Mouse (Mus musculus) midbrain, embryonic 11.5 days (tissue): Measurements from ENCODE around the gene Gm20441. TPM values are rescaled to one million over a fixed set of nuclear protein-coding genes. Genes with fewer than 3 reads are reported as not detected.

Source experiments
- ATAC-seq: fragments of 200-750 bp; cut with Nextera tagmentation; 2 replicates; pipeline ENCODE4 v1.8.0; 2017; ENCODE audit warnings: moderate TSS enrichment, moderate library complexity; ENCODE audit not compliant: low FRiP score
- DNase-seq: peaks from one replicate; pipeline ENCODE4 v3.0.0; 2015; ENCODE audit warnings: low spot score; ENCODE audit errors: missing footprints
- H3K27ac ChIP-seq: fragments of 300-500 bp; sonication (generic); 2 replicates; pipeline ENCODE4 v1.5.1; 2014; ENCODE audit warnings: low read depth, low read length
- H3K27me3 ChIP-seq: fragments of 300-500 bp; sonication (generic); 2 replicates; pipeline ENCODE4 v1.6.1; 2014; ENCODE audit warnings: mild to moderate bottlenecking, low read length, moderate library complexity, mixed read lengths; ENCODE audit not compliant: control insufficient read depth, insufficient read depth
- H3K36me3 ChIP-seq: fragments of 300-500 bp; sonication (generic); 2 replicates; pipeline ENCODE4 v1.6.1; 2014; ENCODE audit warnings: mild to moderate bottlenecking, low read length, moderate library complexity, mixed read lengths; ENCODE audit not compliant: control insufficient read depth, insufficient read depth
- H3K4me1 ChIP-seq: fragments of 300-500 bp; sonication (generic); 2 replicates; pipeline ENCODE4 v1.6.1; 2014; ENCODE audit warnings: low read length; ENCODE audit not compliant: control insufficient read depth, insufficient read depth
- H3K4me2 ChIP-seq: fragments of 300-500 bp; sonication (generic); 2 replicates; pipeline ENCODE4 v1.6.1; 2014; ENCODE audit warnings: mild to moderate bottlenecking, moderate library complexity
- H3K4me3 ChIP-seq: fragments of 300-500 bp; sonication (generic); 2 replicates; pipeline ENCODE4 v1.5.1; 2014; ENCODE audit warnings: low read depth, low read length
- H3K9ac ChIP-seq: fragments of 300-500 bp; sonication (generic); 2 replicates; pipeline ENCODE4 v1.6.1; 2014; ENCODE audit warnings: low read length
- H3K9me3 ChIP-seq: fragments of 300-500 bp; sonication (generic); 2 replicates; pipeline ENCODE4 v1.6.1; 2016; ENCODE audit warnings: low read length; ENCODE audit not compliant: control insufficient read depth
- WGBS: fragments of 180-500 bp; shearing (Covaris S2); extraction: QIAGEN DNeasy Blood & Tissue Kit; methylation state at CpG from one replicate; pipeline ENCODE4 v1.1.7; 2014; 5-methylcytosine and 5-hydroxymethylcytosine counted together
- polyA plus RNA-seq: library from polyadenylated mRNA; unstranded; fragments of >200 nt; fragmentation: Nextera tagmentation; extraction: Ambion mirVana; gene quantifications from 2 replicates; pipeline ENCODE4 v1.2.1, GENCODE M21; 2014

Gene Gm20441
- polyA plus RNA-seq = not detected in 2 replicates

DNA sequence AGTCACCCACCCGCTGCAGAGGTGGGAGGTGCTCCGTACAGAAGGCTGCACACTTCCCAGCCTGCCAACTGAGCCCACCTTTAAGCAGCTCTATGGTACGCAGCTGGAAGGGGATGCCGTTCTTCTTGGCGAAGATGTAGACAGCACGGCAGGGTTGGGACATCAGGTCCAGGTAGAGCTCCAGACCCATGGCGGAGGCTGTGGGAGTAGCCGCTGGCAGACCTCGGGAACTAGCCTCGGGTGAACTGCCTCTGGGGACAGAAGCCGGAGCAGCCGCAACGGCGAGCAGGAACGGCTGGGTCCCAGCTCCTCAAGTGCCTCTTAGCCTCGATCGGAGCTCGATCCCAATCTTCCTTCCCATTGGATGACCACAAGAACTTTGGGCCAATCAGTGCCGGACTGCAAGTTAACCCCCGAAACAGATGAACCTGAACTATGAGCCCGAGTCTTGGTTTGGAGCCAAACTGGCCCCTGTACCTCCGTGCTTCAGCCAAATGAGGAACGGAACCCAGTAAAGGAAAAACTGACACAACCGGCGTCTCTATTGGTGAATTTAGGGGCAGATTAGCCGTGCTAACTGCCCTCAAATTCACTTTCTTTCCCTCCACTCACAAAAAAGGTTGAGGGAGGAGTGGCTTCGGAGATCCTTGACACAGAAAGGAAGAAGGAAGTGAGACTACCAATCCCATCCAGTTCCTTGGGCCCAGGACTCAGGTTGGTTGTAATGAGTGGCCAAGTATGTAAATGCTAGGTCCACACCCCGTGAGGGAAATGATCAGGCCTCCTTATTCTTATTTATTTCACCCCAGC is at the start of gene Gm20441, which contains the start of gene Gstt3:
TSS of gene Gm20441 (minus strand) at position 186 of the 810 bp plus-strand sequence.
TSS of gene Gstt3 (minus strand) at position 646 of the 810 bp plus-strand sequence.
- H3K27me3 ChIP-seq = peaks cover 21% of the 10 kb centered on the region
- WGBS = 2% methylated on average over 28 of the region's 28 CpGs
- H3K9ac ChIP-seq = peak within 1 kb of the TSS; percentile 54
- peak; percentile 68 for ATAC-seq
- H3K4me3 ChIP-seq = peak within 1 kb of the TSS; percentile 38
- H3K4me1 ChIP-seq = peaks cover 4% of the 10 kb centered on the region
- no peaks in the 10 kb centered on the region for H3K9me3 ChIP-seq
- H3K27ac ChIP-seq = no peak within 1 kb of the TSS
- peak; percentile 93 for DNase-seq
- H3K4me2 ChIP-seq = peak within 1 kb of the TSS; percentile 85
- H3K36me3 ChIP-seq = no peaks in the 10 kb centered on the region

DNA sequence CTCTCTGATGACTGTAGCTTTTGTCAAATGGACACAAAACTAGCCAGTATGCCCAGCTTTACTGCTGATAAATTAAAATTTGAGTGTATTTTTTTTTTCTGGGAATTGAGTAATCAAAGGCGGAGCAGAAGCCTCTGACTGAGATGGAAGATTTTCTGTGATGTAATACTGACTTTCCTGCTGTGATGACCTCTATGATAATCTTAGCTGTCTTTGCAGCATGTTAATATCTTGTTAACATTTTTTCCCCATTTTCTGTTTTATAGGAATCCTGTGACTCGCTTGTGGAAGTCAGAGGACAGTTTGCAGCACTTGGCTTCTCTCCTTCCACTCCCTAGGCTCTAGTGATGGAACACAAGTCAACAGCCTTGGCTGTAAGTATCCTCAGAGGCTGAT is 49.5 kb upstream of the Gm20441 start:
- H3K9ac ChIP-seq = no peak overlapping the region
- H3K4me1 ChIP-seq = peaks cover 8% of the 10 kb centered on the region; the same call in 1 of the 2 replicates
- H3K4me2 ChIP-seq = no peak overlapping the region
- no peaks in the 10 kb centered on the region for H3K36me3 ChIP-seq
- H3K27ac ChIP-seq = no peak overlapping the region
- 89% methylated on average over 2 of the region's 2 CpGs for WGBS
- H3K27me3 ChIP-seq = peaks cover 7% of the 10 kb centered on the region; the same call in 1 of the 2 replicates
- ATAC-seq (no peak), DNase-seq (no peak)
- no peaks in the 10 kb centered on the region for H3K9me3 ChIP-seq
- no peak overlapping the region for H3K4me3 ChIP-seq

DNA sequence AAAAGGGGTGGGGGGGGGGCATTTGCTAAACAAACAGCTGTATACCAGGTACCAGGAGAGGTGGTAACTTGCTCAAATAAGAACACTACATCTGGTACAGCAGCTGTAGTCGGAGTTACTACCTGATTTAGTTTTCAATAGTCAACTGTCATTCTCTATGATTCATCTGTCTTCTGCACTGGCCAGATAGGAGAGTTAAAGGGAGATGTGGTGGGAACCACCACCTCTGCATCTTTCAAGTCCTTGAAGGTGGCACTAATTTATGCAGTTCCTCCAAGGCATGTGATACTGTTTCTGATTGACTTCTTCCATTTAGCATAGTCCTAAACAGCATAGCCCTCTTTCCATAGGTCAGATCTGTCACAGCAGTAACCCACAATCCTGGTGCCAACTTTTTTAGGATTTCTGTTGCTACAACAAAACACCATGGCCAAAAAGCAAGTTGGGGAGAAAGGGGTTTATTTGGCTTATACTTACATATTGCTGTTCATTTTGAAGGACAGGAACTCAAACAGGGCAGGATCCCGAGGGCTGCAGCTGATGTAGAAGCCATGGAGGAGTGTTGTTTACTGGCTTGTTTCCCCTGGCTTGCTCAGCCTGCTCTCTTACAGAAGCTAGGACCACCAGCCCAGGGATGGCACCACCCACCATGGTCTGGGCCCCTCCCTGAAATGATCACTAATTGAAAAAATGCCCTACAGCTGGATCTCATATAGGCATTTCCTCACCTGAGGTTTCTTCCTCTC is 48.9 kb upstream of the Gm20441 start:
- no peak overlapping the region for H3K27ac ChIP-seq
- no peak for DNase-seq
- 94% methylated on average over 2 of the region's 2 CpGs for WGBS

DNA sequence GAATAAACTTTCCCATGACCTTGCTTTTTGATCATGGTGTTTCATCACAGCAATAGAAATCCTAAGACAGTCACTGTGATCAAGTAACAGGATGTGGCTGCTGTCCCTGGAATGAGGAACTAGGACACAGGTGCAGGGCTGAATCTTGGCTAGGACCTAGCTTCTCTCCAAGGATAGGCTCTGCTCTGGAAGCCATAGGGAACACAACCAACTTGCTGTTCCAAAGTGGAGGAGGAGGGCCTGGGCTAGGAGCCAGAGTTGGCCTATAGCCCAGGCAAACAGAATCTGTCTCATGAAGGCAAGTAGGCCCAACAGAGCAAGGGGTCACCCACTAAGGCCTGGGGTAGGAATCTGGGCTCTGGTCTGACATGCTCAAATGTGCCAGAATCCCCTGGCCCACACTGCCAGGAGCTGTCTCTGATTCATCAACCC is 47.8 kb upstream of the Gm20441 start:
- H3K9ac ChIP-seq = no peak overlapping the region
- no peak for ATAC-seq

More for the DNA sequence above, 48.9 kb upstream of the Gm20441 start:
- Histone ChIP-seq H3K4me2 (no peak overlapping the region), H3K4me1 (peaks cover 7% of the 10 kb centered on the region; the same call in 1 of the 2 replicates), H3K27me3 (peaks cover 4% of the 10 kb centered on the region; the same call in 1 of the 2 replicates), H3K9ac (no peak overlapping the region), H3K36me3 (no peaks in the 10 kb centered on the region), H3K4me3 (no peak overlapping the region), H3K9me3 (no peaks in the 10 kb centered on the region)
- ATAC-seq = no peak

DNA sequence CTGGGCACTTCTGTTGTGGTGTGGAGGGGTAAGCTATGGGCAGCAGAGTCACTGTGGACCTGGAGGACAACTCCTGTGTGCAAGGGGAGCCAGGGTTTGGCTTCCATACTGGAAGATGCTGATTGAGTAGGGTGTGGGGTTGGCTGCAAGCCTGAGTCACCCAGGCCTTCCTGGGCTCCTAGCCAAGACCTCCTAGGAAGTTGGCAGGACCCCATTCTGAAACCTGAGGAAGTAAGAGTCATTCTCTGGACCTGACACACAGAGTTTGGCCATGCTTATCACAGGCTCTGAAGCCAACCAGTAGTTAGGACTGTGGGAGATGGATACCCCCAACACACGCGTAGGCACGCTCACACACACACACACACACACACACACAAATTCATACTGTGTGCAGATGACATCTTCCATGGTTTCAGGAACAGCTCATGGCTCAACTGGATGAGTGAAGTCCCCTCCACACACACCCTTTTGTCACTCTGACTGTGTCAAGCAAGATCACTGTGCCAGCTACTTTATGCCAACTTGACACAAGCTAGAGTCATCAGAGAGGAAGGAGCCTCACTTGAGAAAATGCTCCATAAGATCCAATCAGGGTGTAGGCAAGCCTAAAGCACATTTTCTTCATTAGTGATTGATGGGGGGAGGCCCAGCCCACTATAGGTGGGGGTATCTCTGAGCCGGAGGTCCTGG is 47.1 kb upstream of the Gm20441 start:
- no peak for DNase-seq
- Histone ChIP-seq H3K4me1 (no peaks in the 10 kb centered on the region), H3K4me3 (no peak overlapping the region), H3K9me3 (no peaks in the 10 kb centered on the region), H3K27ac (no peak overlapping the region), H3K9ac (no peak overlapping the region), H3K36me3 (no peaks in the 10 kb centered on the region), H3K27me3 (no peaks in the 10 kb centered on the region), H3K4me2 (no peak overlapping the region)
- 86% methylated on average over 4 of the region's 4 CpGs for WGBS
- ATAC-seq = no peak

More for the DNA sequence above, 47.8 kb upstream of the Gm20441 start:
- H3K27me3 ChIP-seq = no peaks in the 10 kb centered on the region; the same call in 1 of the 2 replicates
- H3K36me3 ChIP-seq = no peaks in the 10 kb centered on the region
- H3K9me3 ChIP-seq = no peaks in the 10 kb centered on the region
- no peak overlapping the region for H3K4me2 ChIP-seq
- peaks cover 2% of the 10 kb centered on the region; the same call in 1 of the 2 replicates for H3K4me1 ChIP-seq
- no peak overlapping the region for H3K27ac ChIP-seq
- H3K4me3 ChIP-seq = no peak overlapping the region
- no peak for DNase-seq

DNA sequence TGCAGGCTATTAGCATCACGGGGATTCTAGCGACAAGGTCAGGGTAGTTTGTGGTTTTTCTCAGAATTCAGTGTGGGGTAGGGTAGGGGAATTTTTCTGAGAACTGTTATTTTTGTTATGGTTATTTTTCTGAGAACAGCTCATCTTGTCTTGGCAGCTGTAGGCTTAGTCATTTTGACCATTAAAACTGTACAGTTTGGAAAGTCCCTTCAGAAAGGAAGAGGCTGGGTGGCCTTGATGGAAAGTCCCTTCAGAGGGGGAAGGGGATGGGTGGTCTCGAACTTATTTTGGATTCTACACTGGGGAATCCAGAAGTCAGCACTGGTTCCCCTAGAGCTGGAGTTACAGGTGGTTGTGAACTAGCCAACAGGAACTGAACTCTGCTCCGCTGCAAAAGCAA is 43.8 kb upstream of the Gm20441 start:
- Histone ChIP-seq H3K36me3 (no peaks in the 10 kb centered on the region), H3K27me3 (no peaks in the 10 kb centered on the region), H3K4me1 (no peaks in the 10 kb centered on the region), H3K4me2 (no peak overlapping the region), H3K9ac (no peak overlapping the region), H3K27ac (no peak overlapping the region), H3K4me3 (no peak overlapping the region), H3K9me3 (no peaks in the 10 kb centered on the region)
- 86% methylated on average over 4 of the region's 4 CpGs for WGBS
- ATAC-seq = no peak
- DNase-seq = no peak

DNA sequence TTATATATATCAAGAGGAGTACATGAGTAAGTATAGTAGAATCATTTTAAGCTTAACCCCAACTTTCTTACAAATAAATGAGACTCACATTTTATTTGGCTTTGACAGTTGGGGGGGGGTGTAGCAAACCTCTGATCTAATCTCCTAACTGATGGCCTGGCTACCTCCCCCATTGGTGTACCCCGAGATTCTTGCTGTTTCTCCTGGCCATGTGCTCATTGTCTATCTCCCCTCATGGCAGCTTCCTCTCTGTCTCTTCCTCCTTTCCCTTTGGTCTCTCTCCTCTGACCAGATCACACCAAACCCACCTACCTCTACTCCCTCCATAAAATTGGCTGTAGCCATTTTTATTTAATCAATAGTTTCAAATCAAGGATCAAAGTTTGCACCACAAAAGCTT is 43.0 kb upstream of the Gm20441 start:
- no peak for ATAC-seq

DNA sequence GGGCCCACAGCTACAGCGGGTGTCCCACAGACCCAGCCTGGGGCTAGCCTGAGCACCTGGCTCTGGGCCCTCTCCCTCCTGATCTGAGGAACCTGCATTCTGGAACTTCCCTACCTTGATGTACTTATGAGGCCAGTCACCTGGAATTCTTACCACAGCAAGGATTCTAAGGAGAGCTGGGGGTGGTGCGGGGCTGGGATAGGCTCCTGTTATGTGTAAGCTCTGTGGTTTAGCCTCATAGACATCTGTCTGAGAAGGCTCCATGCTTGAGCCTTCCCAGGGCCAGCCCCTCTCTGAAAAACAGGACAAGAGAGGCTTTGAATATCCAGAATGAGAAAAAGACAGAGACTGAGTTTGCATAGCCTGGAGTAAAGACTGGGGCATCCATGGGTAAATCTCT is 41.7 kb upstream of the Gm20441 start, which contains the start of gene Gstt4:
TSS of gene Gstt4 (minus strand) at position 101 of the 400 bp plus-strand sequence.
- H3K27ac ChIP-seq = no peak within 1 kb of the TSS
- DNase-seq (no peak), ATAC-seq (no peak)
- no peak within 1 kb of the TSS for H3K9ac ChIP-seq
- H3K27me3 ChIP-seq = no peaks in the 10 kb centered on the region
- H3K36me3 ChIP-seq = no peaks in the 10 kb centered on the region
- H3K4me3 ChIP-seq = no peak within 1 kb of the TSS
- WGBS = 96% methylated on average over 2 of the region's 2 CpGs
- H3K9me3 ChIP-seq = no peaks in the 10 kb centered on the region
- H3K4me2 ChIP-seq = no peak within 1 kb of the TSS
- no peaks in the 10 kb centered on the region for H3K4me1 ChIP-seq

More for the DNA sequence above, 43.0 kb upstream of the Gm20441 start:
- Histone ChIP-seq H3K27me3 (no peaks in the 10 kb centered on the region), H3K27ac (no peak overlapping the region), H3K4me1 (no peaks in the 10 kb centered on the region), H3K9ac (no peak overlapping the region), H3K4me3 (no peak overlapping the region), H3K36me3 (no peaks in the 10 kb centered on the region), H3K4me2 (no peak overlapping the region), H3K9me3 (no peaks in the 10 kb centered on the region)
- WGBS = 92% methylated on average over 1 of the region's 1 CpGs
- no peak for DNase-seq
